9 mouse cellular contexts compared by ENCODE assay signal in genomic region chr10:43475376-43475775, GRCm38 (mm10). TPM values are rescaled to one million over a fixed set of nuclear protein-coding genes. Genes with fewer than 3 reads are reported as not detected.
DNase-seq lines count a peak whose midpoint lies in the region; ATAC-seq and TF ChIP-seq lines count a peak whose summit lies in the region.
"Had no signal": no experiment of that assay in that cellular context is flagged by ENCODE, and none has a peak within 500 bp of the region (broad histone marks: within the 10 kb centered on the region; RNA-seq: fewer than 3 reads in every experiment).

No protein-coding gene starts in this region.

- H3K4me1 ChIP-seq in intestine, postnatal 0 days (replicated peaks; ENCODE audit: control insufficient read depth, insufficient read depth, low read length): no peaks in the 10 kb centered on the region
- peaks cover 6% of the 10 kb centered on the region; the same call in 1 of the 2 replicates for H3K4me1 ChIP-seq in intestine, embryonic 15.5 days (replicated peaks)
- H3K4me1 ChIP-seq in thymus, adult 2 months (replicated peaks; ENCODE audit: control insufficient read depth, insufficient read depth, low read length): peaks cover under 1% of the 10 kb centered on the region; the same call in 1 of the 2 replicates

- no peaks in the 10 kb centered on the region for H3K36me3 ChIP-seq in intestine, postnatal 0 days (ENCODE audit: control insufficient read depth, insufficient read depth)
- H3K36me3 ChIP-seq in intestine, embryonic 15.5 days: no peaks in the 10 kb centered on the region
- H3K36me3 ChIP-seq in thymus, adult 2 months (ENCODE audit: control insufficient read depth, insufficient read depth, low read length): no peaks in the 10 kb centered on the region
- H3K36me3 ChIP-seq: liver, embryonic 13.5 days had no signal

- 51% methylated on average over 4 of the region's 4 CpGs for WGBS in intestine, postnatal 0 days
- WGBS in intestine, embryonic 15.5 days: 56% methylated on average over 4 of the region's 4 CpGs
- 32% methylated on average over 4 of the region's 4 CpGs for WGBS in thymus, adult 2 months

- no peak overlapping the region for H3K4me2 ChIP-seq in intestine, postnatal 0 days (replicated peaks; ENCODE audit: low read depth)
- no peak overlapping the region for H3K4me2 ChIP-seq in intestine, embryonic 15.5 days (replicated peaks)
- H3K4me2 ChIP-seq: liver, embryonic 13.5 days had no signal

- H3K27ac ChIP-seq in intestine, postnatal 0 days (ENCODE audit: low read depth, low read length): no peak overlapping the region
- H3K27ac ChIP-seq in intestine, embryonic 15.5 days: no peak overlapping the region
- no peak overlapping the region for H3K27ac ChIP-seq in thymus, adult 2 months (ENCODE audit: control insufficient read depth, insufficient read depth, low read length)
- H3K27ac ChIP-seq: liver, embryonic 13.5 days had no signal

- peak; percentile 26 for DNase-seq in thymus, adult 2 months
- DNase-seq in thymus, adult 18-20 months: no peak
- DNase-seq in kidney, postnatal 4 days: peak; percentile 47 to 57
- DNase-seq in thymus, postnatal 4 days: peak; percentile 68
- no peak for DNase-seq in frontal cortex, postnatal 10 days (ENCODE audit: low spot score in 2 of 2)
- DNase-seq in adrenal gland, adult 8-10 months: no peak
- DNase-seq: liver, embryonic 13.5 days had no signal

- TF ChIP-seq CTCF in intestine, postnatal 0 days (IDR thresholded peaks at IDR 0.05; ENCODE audit: low read depth): peak; percentile 68
- TF ChIP-seq CTCF in thymus, adult 2 months (IDR thresholded peaks at IDR 0.05; ENCODE audit: borderline replicate concordance, control insufficient read depth, extremely low read depth, insufficient read depth, low read length, poor library complexity): no peak

- H3K27me3 ChIP-seq in intestine, postnatal 0 days (replicated peaks; ENCODE audit: control insufficient read depth, insufficient read depth, low read length): no peaks in the 10 kb centered on the region
- H3K27me3 ChIP-seq in intestine, embryonic 15.5 days (replicated peaks): no peaks in the 10 kb centered on the region
- no peaks in the 10 kb centered on the region for H3K27me3 ChIP-seq in thymus, adult 2 months (ENCODE audit: control insufficient read depth, insufficient read depth, low read length)
- H3K27me3 ChIP-seq: liver, embryonic 13.5 days had no signal

- H3K9ac ChIP-seq in intestine, postnatal 0 days (ENCODE audit: low read depth, low read length): no peak overlapping the region
- H3K9ac ChIP-seq in intestine, embryonic 15.5 days: no peak overlapping the region
- H3K9ac ChIP-seq: liver, embryonic 13.5 days had no signal

- H3K9me3 ChIP-seq in intestine, postnatal 0 days (ENCODE audit: control insufficient read depth): no peaks in the 10 kb centered on the region
- H3K9me3 ChIP-seq in intestine, embryonic 15.5 days: no peaks in the 10 kb centered on the region
- H3K9me3 ChIP-seq: liver, embryonic 13.5 days had no signal

- TF ChIP-seq POLR2A in thymus, adult 2 months (IDR thresholded peaks at IDR 0.05; ENCODE audit: control insufficient read depth, extremely low read depth, insufficient read depth, low read length, poor library complexity): no peak

- H3K4me3 ChIP-seq in intestine, postnatal 0 days (ENCODE audit: low read depth, low read length): no peak overlapping the region
- no peak overlapping the region for H3K4me3 ChIP-seq in intestine, embryonic 15.5 days (replicated peaks)
- H3K4me3 ChIP-seq in thymus, adult 2 months (ENCODE audit: control insufficient read depth, insufficient read depth, low read length): no peak overlapping the region
- H3K4me3 ChIP-seq: liver, embryonic 13.5 days had no signal

- no peak for ATAC-seq in intestine, postnatal 0 days
- ATAC-seq in intestine, embryonic 15.5 days: no peak

RNA-seq across cellular contexts. Expression of gene Bend3, which starts 3.3 kb away (rescaled TPM):
- 0.86 and 0.98 TPM in 2 replicates for polyA plus RNA-seq in intestine, postnatal 0 days (2015; fragmentation: Nextera tagmentation; extraction: Ambion mirVana)
- polyA plus RNA-seq in intestine, embryonic 15.5 days (2015; fragmentation: Nextera tagmentation; extraction: Ambion mirVana): 3.0 and 3.1 TPM in 2 replicates
- polyA plus RNA-seq in thymus, adult 2 months (2012; rRNA removed): 5.1 and 7.3 TPM in 2 replicates
- total RNA-seq in adrenal gland, adult 8-10 months (2022): 1 to 10 TPM; 6.1 to 6.9 (median 6.4) TPM

RNA-seq across cellular contexts. Expression of gene Gm9803, which starts 48.5 kb away (rescaled TPM):
- polyA plus RNA-seq in intestine, postnatal 0 days (2015; fragmentation: Nextera tagmentation; extraction: Ambion mirVana): 13.2 and 14.8 TPM in 2 replicates
- 11.9 and 12.6 TPM in 2 replicates for polyA plus RNA-seq in intestine, embryonic 15.5 days (2015; fragmentation: Nextera tagmentation; extraction: Ambion mirVana)
- 125 and 155 TPM in 2 replicates for polyA plus RNA-seq in thymus, adult 2 months (2012; rRNA removed)
- 10 to 100 TPM in 1 of 4 experiments, 1 to 10 TPM in 1, not detected in 2; 9.1 to 17.3 TPM for total RNA-seq in adrenal gland, adult 8-10 months (2022)

Comparison
In these comparisons a context has a peak if more than half of its experiments do, and no peak if none do; other contexts are left out.
1. DNase-seq: peak in thymus, adult 2 months (single experiment), kidney, postnatal 4 days (2 of 2) and thymus, postnatal 4 days (single experiment); none in thymus, adult 18-20 months (0 of 2), frontal cortex, postnatal 10 days (0 of 2) and adrenal gland, adult 8-10 months (single experiment).